Mouse (Mus musculus): ENCODE data around the gene Npepl1. TPM values are rescaled to one million over a fixed set of nuclear protein-coding genes. Genes with fewer than 3 reads are reported as not detected.

Gene Npepl1
- polyA plus RNA-seq, 1 experiment from 2014 or later = 28.0 TPM

- no peak overlapping the region for H3K27ac ChIP-seq (ENCODE audit: low read length)
- H3K4me2 ChIP-seq (ENCODE audit: low read depth, low read length) = peak overlapping the region; percentile 85
- no peak for ATAC-seq (ENCODE audit: low read depth)
- H3K4me1 ChIP-seq (ENCODE audit: control insufficient read depth, low read depth, low read length) = peaks cover 20% of the 10 kb centered on the region
- peak overlapping the region; percentile 84; the same call in 1 of the 2 replicates for H3K9ac ChIP-seq (ENCODE audit: low read depth, low read length)
- H3K36me3 ChIP-seq (ENCODE audit: control insufficient read depth, insufficient read depth) = no peaks in the 10 kb centered on the region
- no peaks in the 10 kb centered on the region for H3K27me3 ChIP-seq (ENCODE audit: control insufficient read depth, insufficient read depth, low read depth, low read length)
- peak overlapping the region; percentile 89 for H3K4me3 ChIP-seq (ENCODE audit: low read depth, low read length)
- no peaks in the 10 kb centered on the region for H3K9me3 ChIP-seq (replicated peaks; ENCODE audit: control insufficient read depth, low read length)
- 3% methylated on average over 11 of the region's 13 CpGs for WGBS (ENCODE audit: insufficient replicate concordance)
Measured at GRCm38 (mm10) chr2:174074621-174075020, 35.5 kb upstream of the Npepl1 start.

- Histone ChIP-seq H3K9ac (ENCODE audit: low read depth, low read length) (peak overlapping the region; percentile 84; the same call in 1 of the 2 replicates), H3K27ac (ENCODE audit: low read length) (peak overlapping the region; percentile 79), H3K27me3 (ENCODE audit: control insufficient read depth, insufficient read depth, low read depth, low read length) (no peaks in the 10 kb centered on the region), H3K4me3 (ENCODE audit: low read depth, low read length) (peak overlapping the region; percentile 89), H3K9me3 (replicated peaks; ENCODE audit: control insufficient read depth, low read length) (no peaks in the 10 kb centered on the region), H3K4me2 (ENCODE audit: low read depth, low read length) (peak overlapping the region; percentile 85), H3K4me1 (ENCODE audit: control insufficient read depth, low read depth, low read length) (peaks cover 20% of the 10 kb centered on the region), H3K36me3 (ENCODE audit: control insufficient read depth, insufficient read depth) (no peaks in the 10 kb centered on the region)
- ATAC-seq (ENCODE audit: low read depth) = no peak
- 8% methylated on average over 22 of the region's 22 CpGs for WGBS (ENCODE audit: insufficient replicate concordance)
Measured at GRCm38 (mm10) chr2:174075072-174075570, 35.0 kb upstream of the Npepl1 start.

- WGBS (ENCODE audit: insufficient replicate concordance) = 2% methylated on average over 32 of the region's 32 CpGs
- ATAC-seq (ENCODE audit: low read depth) = peak; percentile 91
Measured at GRCm38 (mm10) chr2:174075673-174076432, 34.3 kb upstream of the Npepl1 start, which contains the start of gene Stx16. Stx16 (plus strand) TSS chr2:174076308.

GRCm38 (mm10) chr2:174076433-174076824 lies 33.7 kb upstream of the Npepl1 start:
- H3K4me1 ChIP-seq (ENCODE audit: control insufficient read depth, low read depth, low read length) = peaks cover 20% of the 10 kb centered on the region
- peak; percentile 28 for ATAC-seq (ENCODE audit: low read depth)
- under 1% methylated on average over 22 of the region's 22 CpGs for WGBS (ENCODE audit: insufficient replicate concordance)
- peak overlapping the region; percentile 84 for H3K9ac ChIP-seq (ENCODE audit: low read depth, low read length)
- H3K27me3 ChIP-seq (ENCODE audit: control insufficient read depth, insufficient read depth, low read depth, low read length) = no peaks in the 10 kb centered on the region
- no peaks in the 10 kb centered on the region for H3K9me3 ChIP-seq (replicated peaks; ENCODE audit: control insufficient read depth, low read length)
- H3K4me2 ChIP-seq (ENCODE audit: low read depth, low read length) = peak overlapping the region; percentile 85
- H3K27ac ChIP-seq (ENCODE audit: low read length) = peak overlapping the region; percentile 79
- H3K36me3 ChIP-seq (ENCODE audit: control insufficient read depth, insufficient read depth) = no peaks in the 10 kb centered on the region
- H3K4me3 ChIP-seq (ENCODE audit: low read depth, low read length) = peak overlapping the region; percentile 89

More at GRCm38 (mm10) chr2:174075673-174076432, 34.3 kb upstream of the Npepl1 start, which contains the start of gene Stx16:
- Histone ChIP-seq H3K9ac (ENCODE audit: low read depth, low read length) (peak within 1 kb of the TSS; percentile 84), H3K36me3 (ENCODE audit: control insufficient read depth, insufficient read depth) (no peaks in the 10 kb centered on the region), H3K9me3 (replicated peaks; ENCODE audit: control insufficient read depth, low read length) (no peaks in the 10 kb centered on the region), H3K4me1 (ENCODE audit: control insufficient read depth, low read depth, low read length) (peaks cover 20% of the 10 kb centered on the region), H3K4me2 (ENCODE audit: low read depth, low read length) (peak within 1 kb of the TSS; percentile 85), H3K27ac (ENCODE audit: low read length) (peak within 1 kb of the TSS; percentile 79), H3K27me3 (ENCODE audit: control insufficient read depth, insufficient read depth, low read depth, low read length) (no peaks in the 10 kb centered on the region), H3K4me3 (ENCODE audit: low read depth, low read length) (peak within 1 kb of the TSS; percentile 89)

- WGBS (ENCODE audit: insufficient replicate concordance) = under 1% methylated on average over 19 of the region's 19 CpGs
- no peak for ATAC-seq (ENCODE audit: low read depth)
- H3K36me3 ChIP-seq (ENCODE audit: control insufficient read depth, insufficient read depth) = no peaks in the 10 kb centered on the region
Measured at GRCm38 (mm10) chr2:174077004-174077695, 33.0 kb upstream of the Npepl1 start.

GRCm38 (mm10) chr2:174077776-174078338 lies 32.3 kb upstream of the Npepl1 start:
- Histone ChIP-seq H3K36me3 (ENCODE audit: control insufficient read depth, insufficient read depth) (no peaks in the 10 kb centered on the region), H3K4me2 (ENCODE audit: low read depth, low read length) (peak overlapping the region; percentile 85), H3K9ac (ENCODE audit: low read depth, low read length) (peak overlapping the region; percentile 84), H3K4me1 (ENCODE audit: control insufficient read depth, low read depth, low read length) (peaks cover 20% of the 10 kb centered on the region), H3K27ac (ENCODE audit: low read length) (peak overlapping the region; percentile 79), H3K9me3 (replicated peaks; ENCODE audit: control insufficient read depth, low read length) (no peaks in the 10 kb centered on the region), H3K4me3 (ENCODE audit: low read depth, low read length) (peak overlapping the region; percentile 89), H3K27me3 (ENCODE audit: control insufficient read depth, insufficient read depth, low read depth, low read length) (no peaks in the 10 kb centered on the region)
- 9% methylated on average over 10 of the region's 11 CpGs for WGBS (ENCODE audit: insufficient replicate concordance)
- no peak for ATAC-seq (ENCODE audit: low read depth)

More at GRCm38 (mm10) chr2:174077004-174077695, 33.0 kb upstream of the Npepl1 start:
- Histone ChIP-seq H3K27ac (ENCODE audit: low read length) (peak overlapping the region; percentile 79), H3K4me2 (ENCODE audit: low read depth, low read length) (peak overlapping the region; percentile 85), H3K9ac (ENCODE audit: low read depth, low read length) (peak overlapping the region; percentile 84), H3K4me3 (ENCODE audit: low read depth, low read length) (peak overlapping the region; percentile 89), H3K9me3 (replicated peaks; ENCODE audit: control insufficient read depth, low read length) (no peaks in the 10 kb centered on the region), H3K4me1 (ENCODE audit: control insufficient read depth, low read depth, low read length) (peaks cover 20% of the 10 kb centered on the region), H3K27me3 (ENCODE audit: control insufficient read depth, insufficient read depth, low read depth, low read length) (no peaks in the 10 kb centered on the region)

- no peak for ATAC-seq (ENCODE audit: low read depth)
- no peak overlapping the region for H3K27ac ChIP-seq (ENCODE audit: low read length)
- H3K4me3 ChIP-seq (ENCODE audit: low read depth, low read length) = no peak overlapping the region
- H3K27me3 ChIP-seq (ENCODE audit: control insufficient read depth, insufficient read depth, low read depth, low read length) = no peaks in the 10 kb centered on the region
- H3K36me3 ChIP-seq (ENCODE audit: control insufficient read depth, insufficient read depth) = no peaks in the 10 kb centered on the region
- H3K4me1 ChIP-seq (ENCODE audit: control insufficient read depth, low read depth, low read length) = peaks cover 10% of the 10 kb centered on the region
- WGBS (ENCODE audit: insufficient replicate concordance) = 67% methylated on average over 5 of the region's 5 CpGs
- H3K4me2 ChIP-seq (ENCODE audit: low read depth, low read length) = no peak overlapping the region
- H3K9me3 ChIP-seq (replicated peaks; ENCODE audit: control insufficient read depth, low read length) = no peaks in the 10 kb centered on the region
- no peak overlapping the region for H3K9ac ChIP-seq (ENCODE audit: low read depth, low read length)
Measured at GRCm38 (mm10) chr2:174081833-174082232, 28.3 kb upstream of the Npepl1 start.

- Histone ChIP-seq H3K9me3 (replicated peaks; ENCODE audit: control insufficient read depth, low read length) (no peaks in the 10 kb centered on the region), H3K4me1 (ENCODE audit: control insufficient read depth, low read depth, low read length) (peaks cover 10% of the 10 kb centered on the region), H3K4me3 (ENCODE audit: low read depth, low read length) (no peak overlapping the region), H3K27ac (ENCODE audit: low read length) (no peak overlapping the region), H3K9ac (ENCODE audit: low read depth, low read length) (no peak overlapping the region), H3K36me3 (ENCODE audit: control insufficient read depth, insufficient read depth) (no peaks in the 10 kb centered on the region), H3K27me3 (ENCODE audit: control insufficient read depth, insufficient read depth, low read depth, low read length) (no peaks in the 10 kb centered on the region), H3K4me2 (ENCODE audit: low read depth, low read length) (no peak overlapping the region)
- ATAC-seq (ENCODE audit: low read depth) = no peak
- WGBS (ENCODE audit: insufficient replicate concordance) = 61% methylated on average over 3 of the region's 3 CpGs
Measured at GRCm38 (mm10) chr2:174082380-174082918, 27.7 kb upstream of the Npepl1 start.

Measured in liver, embryonic 16.5 days (tissue).